Mouse (Mus musculus): Measurements from ENCODE around the gene Celf1. TPM values are rescaled to one million over a fixed set of nuclear protein-coding genes. Genes with fewer than 3 reads are reported as not detected.
A peak's percentile ranks its signal among the peaks of the same experiment; 100 is the strongest.
"Not testable (repeated sequence)": the region's sequence is repeated elsewhere in the genome, so short reads cannot be mapped to it uniquely, and the experiment has no call there.

The Celf1 gene
- 16.8 and 25.0 TPM in 2 replicates for polyA plus RNA-seq (2012; rRNA removed)

- WGBS, result under 1% methylated on average over 105 of the region's 113 CpGs
- H3K27ac ChIP-seq (ENCODE audit: insufficient read depth, low read depth, low read length), result peak within 1 kb of the TSS; percentile 82
- H3K36me3 ChIP-seq (ENCODE audit: control insufficient read depth, insufficient read depth, low read length), result no peaks in the 10 kb centered on the region; the same call in 1 of the 2 replicates
These were observed at the start of gene Celf1 for GRCm38 (mm10) chr2:90940233-90941229. Gene Celf1, plus strand, starts transcription at chr2:90940382.

DNA sequence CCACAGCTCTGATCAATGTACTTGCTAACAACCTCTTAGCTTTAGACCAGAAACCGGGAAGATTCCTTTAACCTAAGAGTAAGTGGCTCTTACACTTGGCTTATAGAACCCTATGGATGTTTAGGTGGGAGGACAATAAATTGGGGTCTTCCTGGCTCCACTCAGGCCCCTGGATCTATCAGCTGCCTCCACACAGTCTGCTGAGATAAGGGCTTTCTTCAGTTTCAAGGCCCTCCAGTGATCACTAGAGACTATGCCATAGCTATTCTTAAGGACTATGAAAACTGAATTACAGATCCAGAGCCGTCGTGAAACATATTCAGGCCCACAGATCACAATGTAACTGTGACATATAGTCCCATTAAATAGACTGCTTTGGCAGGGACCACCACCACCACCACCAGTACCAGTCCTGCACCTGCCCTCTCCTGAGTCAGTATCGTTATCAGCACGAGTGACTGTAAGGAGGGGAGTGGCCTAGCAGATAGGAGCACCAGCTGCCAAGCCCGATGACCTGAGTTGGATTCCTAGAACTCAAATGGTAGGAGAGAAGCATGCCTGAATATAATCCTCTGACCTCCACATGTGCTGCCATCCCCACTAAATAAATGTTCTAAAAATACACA, 46.4 kb upstream of the Celf1 start:
- TF ChIP-seq CTCF (IDR thresholded peaks at IDR 0.05; ENCODE audit: extremely low read depth, insufficient read length, insufficient replicate concordance, low read depth, low read length) (no peak), POLR2A (IDR thresholded peaks at IDR 0.05; ENCODE audit: low read depth, low read length) (no peak)

More at GRCm38 (mm10) chr2:90940233-90941229, at the start of gene Celf1:
- TF ChIP-seq POLR2A (IDR thresholded peaks at IDR 0.05; ENCODE audit: low read depth, low read length) (peak; percentile 45), CTCF (IDR thresholded peaks at IDR 0.05; ENCODE audit: extremely low read depth, insufficient read length, insufficient replicate concordance, low read depth, low read length) (peak; percentile 83)
- Histone ChIP-seq H3K27me3 (ENCODE audit: control insufficient read depth, insufficient read depth, low read length) (no peaks in the 10 kb centered on the region), H3K4me3 (ENCODE audit: low read depth, low read length) (peak within 1 kb of the TSS; percentile 99), H3K4me1 (ENCODE audit: control insufficient read depth, insufficient read depth, insufficient read length, low read length) (peaks cover 2% of the 10 kb centered on the region; the same call in 1 of the 2 replicates)

GRCm38 (mm10) chr2:90894299-90894677, 45.9 kb upstream of the Celf1 start:
- peak overlapping the region; percentile 39; the same call in 1 of the 2 replicates for H3K27ac ChIP-seq (ENCODE audit: insufficient read depth, low read depth, low read length)
- H3K36me3 ChIP-seq (ENCODE audit: control insufficient read depth, insufficient read depth, low read length), result peaks cover 41% of the 10 kb centered on the region
- H3K4me1 ChIP-seq (ENCODE audit: control insufficient read depth, insufficient read depth, insufficient read length, low read length); H3K4me3 ChIP-seq (ENCODE audit: low read depth, low read length); H3K27me3 ChIP-seq (ENCODE audit: control insufficient read depth, insufficient read depth, low read length): not testable (repeated sequence)
- WGBS, result 51% methylated on average over 3 of the region's 3 CpGs

More for the DNA sequence above, 46.4 kb upstream of the Celf1 start:
- 53% methylated on average over 6 of the region's 6 CpGs for WGBS
- Histone ChIP-seq H3K27ac (ENCODE audit: insufficient read depth, low read depth, low read length) (peak overlapping the region; percentile 39; the same call in 1 of the 2 replicates), H3K4me1 (ENCODE audit: control insufficient read depth, insufficient read depth, insufficient read length, low read length) (peaks cover 13% of the 10 kb centered on the region), H3K4me3 (ENCODE audit: low read depth, low read length) (no peak overlapping the region), H3K27me3 (ENCODE audit: control insufficient read depth, insufficient read depth, low read length) (0 out of 2 replicates have a peak, but pooled peaks cover 4% of the 10 kb centered on the region), H3K36me3 (ENCODE audit: control insufficient read depth, insufficient read depth, low read length) (peaks cover 38% of the 10 kb centered on the region)

GRCm38 (mm10) chr2:90903398-90903797, 36.8 kb upstream of the Celf1 start:
- Histone ChIP-seq H3K27me3 (ENCODE audit: control insufficient read depth, insufficient read depth, low read length) (no peaks in the 10 kb centered on the region), H3K27ac (ENCODE audit: insufficient read depth, low read depth, low read length) (no peak overlapping the region; the same call in 1 of the 2 replicates), H3K36me3 (ENCODE audit: control insufficient read depth, insufficient read depth, low read length) (peaks cover 27% of the 10 kb centered on the region), H3K4me3 (ENCODE audit: low read depth, low read length) (no peak overlapping the region), H3K4me1 (ENCODE audit: control insufficient read depth, insufficient read depth, insufficient read length, low read length) (peaks cover 10% of the 10 kb centered on the region; the same call in 1 of the 2 replicates)
- WGBS, result 63% methylated on average over 2 of the region's 2 CpGs
- TF ChIP-seq CTCF (IDR thresholded peaks at IDR 0.05; ENCODE audit: extremely low read depth, insufficient read length, insufficient replicate concordance, low read depth, low read length) (no peak), POLR2A (IDR thresholded peaks at IDR 0.05; ENCODE audit: low read depth, low read length) (no peak)

DNA sequence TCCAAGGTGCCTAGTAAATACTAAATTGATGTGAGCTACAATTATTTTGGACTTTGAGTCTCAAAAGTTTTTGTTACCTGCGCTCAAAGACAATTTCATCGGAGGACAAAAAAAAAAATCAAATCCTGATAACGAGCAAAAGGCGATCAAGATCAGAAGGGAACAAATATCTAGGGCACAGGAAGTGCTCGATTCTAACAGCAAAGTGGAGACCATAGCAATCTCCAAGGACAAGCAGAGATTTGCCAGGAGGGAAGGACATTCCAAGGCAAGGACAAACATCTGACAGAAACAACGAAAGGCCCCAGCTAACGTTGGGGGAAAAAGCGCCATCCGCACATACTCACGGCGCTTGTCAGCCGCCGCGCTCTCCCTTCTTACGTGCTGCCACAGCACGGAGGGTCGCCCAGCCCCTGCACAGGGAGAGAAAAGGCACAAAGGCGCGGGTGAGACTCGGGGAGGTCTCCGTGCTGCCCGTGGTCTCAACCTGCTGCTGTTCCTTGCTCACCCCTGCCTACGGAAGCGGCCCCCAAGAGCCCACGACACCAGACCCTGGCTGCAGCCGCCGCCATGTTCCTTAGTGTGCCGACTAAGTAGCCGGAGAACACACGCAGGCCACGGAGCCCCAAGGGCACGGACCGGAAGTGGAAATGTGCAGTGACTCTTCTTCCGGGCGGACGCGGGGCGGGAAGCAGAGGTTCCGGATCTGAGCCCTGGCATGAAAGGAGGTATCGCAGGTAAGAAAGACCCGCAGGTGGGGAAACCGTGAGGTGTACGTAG, 35.9 kb upstream of the Celf1 start, which contains the start of the genes Kbtbd4 and Ndufs3:
Kbtbd4 (plus strand) TSS at position 665 of the 780 bp plus-strand sequence.
Ndufs3 (minus strand) TSS at position 752 of the 780 bp plus-strand sequence.
- peak within 1 kb of the TSS; percentile 84 for H3K27ac ChIP-seq (ENCODE audit: insufficient read depth, low read depth, low read length)
- H3K36me3 ChIP-seq (ENCODE audit: control insufficient read depth, insufficient read depth, low read length), result peaks cover 30% of the 10 kb centered on the region
- peaks cover 10% of the 10 kb centered on the region; the same call in 1 of the 2 replicates for H3K4me1 ChIP-seq (ENCODE audit: control insufficient read depth, insufficient read depth, insufficient read length, low read length)
- TF ChIP-seq POLR2A (IDR thresholded peaks at IDR 0.05; ENCODE audit: low read depth, low read length) (peak; percentile 88), CTCF (IDR thresholded peaks at IDR 0.05; ENCODE audit: extremely low read depth, insufficient read length, insufficient replicate concordance, low read depth, low read length) (no peak)
- H3K27me3 ChIP-seq (ENCODE audit: control insufficient read depth, insufficient read depth, low read length), result no peaks in the 10 kb centered on the region
- WGBS, result under 1% methylated on average over 43 of the region's 43 CpGs
- peak within 1 kb of the TSS; percentile 75 for H3K4me3 ChIP-seq (ENCODE audit: low read depth, low read length)

- WGBS, result under 1% methylated on average over 21 of the region's 21 CpGs
These were observed 35.3 kb upstream of the Celf1 start for GRCm38 (mm10) chr2:90904856-90905224.

More at GRCm38 (mm10) chr2:90904856-90905224, 35.3 kb upstream of the Celf1 start:
- TF ChIP-seq CTCF (IDR thresholded peaks at IDR 0.05; ENCODE audit: extremely low read depth, insufficient read length, insufficient replicate concordance, low read depth, low read length), result no peak
- no peak for TF ChIP-seq POLR2A (IDR thresholded peaks at IDR 0.05; ENCODE audit: low read depth, low read length)
- H3K4me3 ChIP-seq (ENCODE audit: low read depth, low read length), result peak overlapping the region; percentile 75
- no peaks in the 10 kb centered on the region for H3K27me3 ChIP-seq (ENCODE audit: control insufficient read depth, insufficient read depth, low read length)
- H3K36me3 ChIP-seq (ENCODE audit: control insufficient read depth, insufficient read depth, low read length), result peaks cover 31% of the 10 kb centered on the region
- H3K4me1 ChIP-seq (ENCODE audit: control insufficient read depth, insufficient read depth, insufficient read length, low read length), result peaks cover 10% of the 10 kb centered on the region; the same call in 1 of the 2 replicates
- peak overlapping the region; percentile 56; the same call in 1 of the 2 replicates for H3K27ac ChIP-seq (ENCODE audit: insufficient read depth, low read depth, low read length)

Data from small intestine, adult 2 months (tissue).